Mouse (Mus musculus) adrenal gland, adult 8-10 months (tissue): ENCODE measurements at regions not wholly inside any gene's neighbourhood (a gene's known extent, or its start where the extent isn't known, plus 50 kb on each side); places are given as distances from the start of the nearest gene placed in this dataset.

Experiments used
- DNase-seq: peaks from one replicate; pipeline ENCODE4 v3.0.0; 2022

DNA sequence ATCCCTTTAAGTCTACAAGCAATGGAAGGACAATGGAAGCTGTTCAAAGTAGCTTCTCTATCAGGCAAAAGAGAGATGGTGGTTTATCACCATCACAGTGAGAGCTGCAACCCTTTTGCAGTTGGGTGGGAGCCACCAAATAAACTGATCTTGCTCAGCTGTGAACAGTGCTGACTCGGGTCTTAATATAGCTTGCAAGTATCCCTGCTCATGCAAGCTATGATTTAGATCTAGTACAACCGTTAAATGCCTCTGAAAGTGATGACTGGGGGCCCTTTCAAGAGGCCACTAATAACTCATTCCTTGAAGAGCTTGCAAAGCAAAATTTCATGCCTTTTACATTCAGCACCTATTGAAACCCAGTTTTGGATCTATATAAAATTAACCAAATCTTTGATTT lies 1154.5 kb upstream of the Lrrtm3 start:
- no peak for DNase-seq

GRCm38 (mm10) chr10:65224130-65224529 lies 1134.1 kb upstream of the Lrrtm3 start:
- no peak for DNase-seq

DNA sequence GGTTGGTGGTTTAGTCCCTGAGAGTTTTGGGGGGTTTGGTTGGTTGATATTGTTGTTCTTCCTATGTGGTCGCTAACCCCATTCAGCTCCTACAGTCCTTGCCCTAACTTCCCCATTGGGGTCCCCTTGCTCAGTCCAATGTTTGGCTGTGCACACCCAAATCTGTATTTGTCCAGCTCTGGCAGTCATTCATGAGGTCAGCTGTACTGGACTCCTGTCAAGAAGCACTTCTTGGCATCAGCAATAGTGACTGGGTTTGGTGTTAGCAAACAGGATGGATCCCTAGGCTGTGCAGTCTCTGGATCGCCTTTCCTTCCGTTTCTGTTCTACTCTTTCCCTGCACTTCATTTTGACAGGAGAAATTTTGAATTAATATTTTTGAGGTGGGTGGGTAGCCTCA lies 1131.1 kb upstream of the Lrrtm3 start:
- DNase-seq: no peak

- no peak for DNase-seq
Measured at GRCm38 (mm10) chr10:65219251-65219650, 1129.2 kb upstream of the Lrrtm3 start.

- no peak for DNase-seq
Measured at GRCm38 (mm10) chr10:65216226-65216625, 1126.1 kb upstream of the Lrrtm3 start.

- no peak for DNase-seq
Measured at GRCm38 (mm10) chr10:65215206-65215605, 1125.1 kb upstream of the Lrrtm3 start.

DNA sequence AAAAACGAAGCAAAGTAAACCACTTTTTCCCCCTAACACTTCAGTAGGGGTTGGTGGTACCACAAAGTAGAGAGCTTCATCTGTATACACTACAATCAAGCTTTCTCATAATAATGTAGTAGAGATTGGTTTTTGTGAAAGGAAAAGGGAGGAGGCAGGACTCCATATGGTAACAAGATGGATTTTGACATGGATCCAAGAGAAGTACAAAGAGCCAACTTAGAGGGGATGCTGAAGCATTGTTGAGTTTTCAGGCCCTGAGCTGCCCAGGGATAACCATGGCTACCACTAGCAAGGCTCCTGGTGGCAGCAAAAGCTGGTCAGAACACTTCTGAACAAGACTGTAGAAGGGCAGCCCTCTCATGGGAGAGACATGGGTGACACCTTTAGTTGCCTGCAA lies 1093.6 kb upstream of the Lrrtm3 start:
- no peak for DNase-seq

DNA sequence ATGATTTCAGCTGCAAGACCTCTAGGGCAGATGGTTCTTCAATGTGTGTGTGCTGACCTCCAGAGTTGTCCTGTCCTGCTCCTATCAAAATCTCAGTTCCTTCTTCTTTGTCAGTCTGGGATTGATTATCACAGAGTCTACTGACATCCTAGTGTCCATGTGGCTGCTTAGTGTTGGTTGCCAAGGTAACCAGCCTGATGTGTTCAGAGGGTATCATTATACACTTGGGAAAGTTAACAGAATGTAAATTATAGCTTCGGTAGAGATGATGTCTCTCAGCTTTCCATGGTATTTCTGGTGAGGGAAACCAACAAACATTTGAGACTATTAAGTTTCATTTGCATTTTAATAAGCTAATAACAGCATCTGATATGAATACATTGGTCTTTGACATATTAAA lies 1092.5 kb upstream of the Lrrtm3 start:
- DNase-seq: no peak

GRCm38 (mm10) chr10:65179101-65179500 lies 1089.0 kb upstream of the Lrrtm3 start:
- DNase-seq: no peak

- DNase-seq: no peak
Measured at GRCm38 (mm10) chr10:65154131-65154530, 1064.1 kb upstream of the Lrrtm3 start.

- no peak for DNase-seq
Measured at GRCm38 (mm10) chr10:65124940-65125610, 1035.0 kb upstream of the Lrrtm3 start.

- DNase-seq: no peak
Measured at GRCm38 (mm10) chr10:65118212-65118611, 1028.1 kb upstream of the Lrrtm3 start.

DNA sequence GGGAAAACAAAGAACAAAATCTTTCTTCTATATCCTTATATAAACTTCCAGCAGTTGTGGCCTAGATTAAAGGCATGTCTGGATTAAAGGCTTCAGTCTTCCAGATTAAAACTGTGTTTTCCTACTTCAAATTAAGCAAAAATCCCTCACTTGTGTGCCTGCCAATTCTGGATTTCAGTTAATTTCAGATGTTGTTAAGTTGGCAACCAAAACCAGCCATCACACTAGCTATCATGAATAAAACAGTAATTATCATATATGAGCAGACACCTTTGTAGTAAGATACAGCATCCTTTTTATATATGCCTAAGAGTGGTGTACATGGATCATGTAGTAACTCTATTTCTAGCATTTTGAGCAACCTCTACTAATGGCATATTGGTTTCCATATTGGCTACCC lies 1024.5 kb upstream of the Lrrtm3 start:
- no peak for DNase-seq

GRCm38 (mm10) chr10:65110729-65111128 lies 1020.7 kb upstream of the Lrrtm3 start:
- DNase-seq: no peak

GRCm38 (mm10) chr10:65107413-65107812 lies 1017.3 kb upstream of the Lrrtm3 start:
- no peak for DNase-seq

DNA sequence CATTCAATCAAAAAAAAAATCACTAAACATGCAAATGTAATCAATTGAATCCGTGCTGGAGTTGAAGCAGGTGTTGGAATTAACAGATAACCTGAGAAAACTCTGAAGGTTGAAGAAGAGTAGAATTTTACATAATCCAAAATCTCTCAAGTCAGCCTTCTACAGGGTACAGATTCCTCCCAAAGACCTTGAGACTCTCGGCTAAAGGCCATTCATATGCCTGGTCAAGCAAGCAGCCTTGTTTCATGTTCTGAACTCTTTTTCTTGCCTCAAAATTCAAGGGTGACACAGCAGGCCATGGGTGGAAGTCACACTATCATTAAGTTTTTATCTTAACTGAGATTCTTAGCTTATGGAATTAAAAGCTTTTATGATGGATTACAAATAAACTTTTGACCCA lies 994.4 kb upstream of the Lrrtm3 start:
- DNase-seq: peak; percentile 1

- no peak for DNase-seq
Measured at GRCm38 (mm10) chr10:65081638-65082037, 991.6 kb upstream of the Lrrtm3 start.

DNA sequence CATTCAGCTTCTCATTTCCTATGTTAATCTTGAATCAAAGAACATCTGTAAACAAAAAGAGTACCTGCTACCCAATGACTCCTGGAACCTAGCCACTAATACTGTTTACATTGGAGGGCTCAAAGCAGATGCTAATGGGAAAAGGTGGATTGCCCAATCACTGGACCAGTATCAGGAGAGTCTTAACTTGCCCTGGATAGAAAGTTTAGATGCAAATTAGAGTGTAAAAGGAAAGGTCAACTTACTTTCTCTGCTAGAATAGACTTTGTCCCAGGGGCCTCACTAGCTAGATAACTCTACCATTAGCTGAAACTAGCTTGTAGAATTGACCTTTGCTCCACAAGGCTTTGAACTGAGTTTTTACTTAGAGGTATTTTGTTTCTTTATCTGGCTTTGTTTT lies 968.0 kb upstream of the Lrrtm3 start:
- no peak for DNase-seq
